Mouse (Mus musculus) B cell, adult 67 days (primary cell): Measurements from ENCODE around the gene Tmem120b. TPM values are rescaled to one million over a fixed set of nuclear protein-coding genes. Genes with fewer than 3 reads are reported as not detected.

Experiments
- total RNA-seq, 2 experiments: library from RNA; stranded (reverse); gene quantifications; 4 replicates each; pipeline ENCODE4 v1.2.4; 2023

Tmem120b gene
- total RNA-seq, result 1 to 10 TPM; 5.9 to 8.0 TPM

DNA sequence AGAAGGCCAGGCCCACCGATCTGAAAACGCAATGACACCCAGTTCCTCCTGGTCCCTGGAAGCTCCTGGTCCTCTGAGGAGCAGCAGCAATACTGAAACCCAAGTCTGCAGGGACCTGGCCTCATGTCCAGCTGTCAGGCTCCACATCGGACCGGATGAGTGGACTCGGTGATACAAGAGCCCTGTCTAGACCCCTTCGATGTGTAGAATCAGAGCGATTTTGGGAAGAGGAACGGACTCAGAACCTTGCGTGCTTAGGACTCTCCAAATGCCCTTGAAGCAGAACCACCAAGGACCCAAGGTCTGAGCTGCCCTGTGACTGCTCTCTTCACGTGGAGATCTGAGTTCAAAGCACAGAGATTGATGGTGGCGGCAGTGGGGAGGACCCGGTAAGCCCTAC is at the start of gene Tmem120b:
Gene Tmem120b (plus strand): TSS at position 301 of the 400 bp plus-strand sequence.

DNA sequence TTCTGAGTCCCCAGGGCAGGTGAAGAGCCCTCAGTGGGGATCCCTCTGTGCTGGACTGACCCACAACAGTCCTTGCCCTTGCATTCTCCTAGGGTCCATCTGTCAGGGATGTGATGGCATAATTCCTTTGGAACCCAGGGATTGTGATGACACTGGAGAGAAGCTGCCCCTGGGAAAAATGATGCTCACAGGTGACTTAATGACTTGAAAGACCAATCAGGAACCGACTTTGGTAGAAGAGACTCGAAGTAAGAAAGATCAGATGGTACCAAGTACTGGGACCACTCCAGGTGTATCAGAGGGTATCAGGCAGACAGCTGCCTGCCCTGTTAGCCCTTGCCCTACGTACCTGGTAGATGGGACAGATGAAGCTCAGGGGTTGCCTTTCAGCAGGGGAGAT is 21.3 kb upstream of the Tmem120b start, which contains the start of gene Morn3:
Gene Morn3 (minus strand): TSS at position 101 of the 400 bp plus-strand sequence.

DNA sequence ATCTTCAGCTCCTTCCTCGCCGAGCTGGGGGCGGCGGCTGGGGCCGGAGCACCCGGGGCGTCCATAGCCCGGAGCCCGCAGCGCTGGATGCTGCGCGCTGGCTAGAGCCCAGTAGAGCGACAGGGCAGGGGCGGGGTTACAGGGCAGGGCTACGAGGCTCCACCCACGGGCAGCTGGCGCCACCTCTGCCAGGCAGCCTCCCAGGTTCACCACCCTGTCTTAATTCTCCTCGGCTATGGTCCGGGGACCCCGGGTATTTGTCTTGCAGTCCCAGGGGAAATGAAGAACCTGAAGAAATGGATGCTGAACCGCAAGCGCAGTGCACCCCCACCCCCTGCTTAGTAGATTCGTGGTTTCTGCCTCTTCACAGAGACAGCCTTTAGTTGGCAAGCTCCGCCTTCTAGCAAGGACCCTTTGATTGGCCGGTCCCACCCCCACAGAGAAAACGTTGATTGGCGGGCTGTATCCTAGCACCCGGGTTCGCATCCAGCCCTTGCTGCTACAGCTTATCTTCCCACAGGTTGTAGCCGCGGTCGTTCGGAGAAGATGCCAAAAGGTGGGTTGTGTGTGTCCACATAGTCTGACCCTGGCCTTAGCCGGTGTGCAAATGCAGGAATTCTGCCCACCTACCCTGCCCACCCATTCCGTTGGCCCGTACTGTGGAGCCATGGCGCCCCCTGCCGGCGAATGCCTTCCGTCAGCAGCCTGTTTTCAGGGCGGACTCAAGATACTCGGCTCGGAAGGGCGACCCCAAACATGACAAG is 64.3 kb downstream of the Tmem120b start, which contains the start of gene Rhof:
Gene Rhof (minus strand): TSS at position 385 of the 764 bp plus-strand sequence.

DNA sequence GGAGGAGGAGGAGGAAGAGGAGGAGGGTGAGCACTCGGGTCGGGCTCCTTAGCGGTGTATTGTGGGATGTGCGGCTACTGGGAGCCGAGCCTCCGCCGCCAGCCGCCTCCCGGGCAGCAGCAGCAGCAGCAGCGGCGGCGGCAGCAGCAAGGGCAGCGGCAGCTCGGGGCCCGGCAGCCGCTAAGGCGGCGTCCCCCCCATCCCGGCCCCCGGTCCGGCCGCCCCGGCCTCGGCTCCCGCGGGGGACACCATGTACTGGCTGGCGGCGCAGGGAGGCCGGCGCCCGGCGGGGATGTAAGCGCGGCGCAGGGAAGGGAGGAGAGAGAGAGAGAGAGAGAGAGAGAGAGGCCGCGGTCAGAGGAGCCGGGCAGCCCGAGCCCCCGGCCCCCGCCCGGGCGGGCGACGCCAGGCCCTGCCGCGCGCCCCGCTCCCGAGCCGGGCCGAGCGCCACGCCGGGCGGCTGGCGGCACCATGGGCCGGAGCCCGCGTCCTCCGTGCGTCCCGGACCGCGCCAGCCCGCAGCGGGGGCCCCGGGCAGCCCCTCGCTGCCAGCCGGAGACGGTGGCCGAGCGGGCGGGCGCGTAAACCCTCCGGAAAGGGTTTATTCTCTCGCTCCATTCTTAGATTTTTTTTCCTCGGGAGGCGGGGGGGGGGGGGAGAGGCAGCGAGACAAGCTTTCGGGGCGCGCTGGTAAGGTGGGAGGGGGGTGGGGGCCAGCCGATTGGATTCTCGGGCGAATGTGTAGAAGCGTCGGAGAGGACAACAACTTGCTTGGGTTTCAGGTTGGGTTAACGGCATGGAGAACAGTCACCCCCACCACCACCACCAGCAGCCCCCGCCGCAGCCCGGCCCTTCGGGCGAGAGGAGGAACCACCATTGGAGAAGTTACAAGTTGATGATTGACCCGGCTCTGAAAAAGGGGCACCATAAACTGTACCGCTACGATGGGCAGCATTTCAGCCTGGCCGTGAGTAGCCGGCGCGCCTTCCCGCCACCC is 74.2 kb downstream of the Tmem120b start, which contains the start of gene Setd1b:
Gene Setd1b (plus strand): TSS at position 33 of the 997 bp plus-strand sequence.

Other genes with a start within 250 kb of the Tmem120b start
- 100 to 1,000 TPM; 220 to 236 TPM for gene Anapc5, start 247.1 kb upstream of the Tmem120b start, total RNA-seq
- 10 to 100 TPM; 32.6 to 35.1 TPM for gene Rnf34, start 218.4 kb upstream of the Tmem120b start, total RNA-seq
- 10 to 100 TPM; 66.6 to 71.2 TPM for gene Kdm2b, start 78.6 kb upstream of the Tmem120b start, total RNA-seq
- 10 to 100 TPM; 38.4 to 44.8 TPM for gene Orai1, start 53.3 kb upstream of the Tmem120b start, total RNA-seq
- gene Morn3, start 21.4 kb upstream of the Tmem120b start, total RNA-seq, result not detected
- gene Rhof, start 64.3 kb downstream of the Tmem120b start, total RNA-seq, result 100 to 1,000 TPM in 1 of 2 experiments, 10 to 100 TPM in 1; 95.6 to 115 TPM
- 10 to 100 TPM; 83.5 to 88.8 TPM for gene Setd1b, start 73.8 kb downstream of the Tmem120b start, total RNA-seq
- 10 to 100 TPM; 25.8 to 28.0 TPM for gene Psmd9, start 101.0 kb downstream of the Tmem120b start, total RNA-seq
- not detected for gene Hpd, start 114.3 kb downstream of the Tmem120b start, total RNA-seq
- 1 to 10 TPM; 2.4 to 2.5 TPM for gene Wdr66, start 183.7 kb downstream of the Tmem120b start, total RNA-seq